Mouse (Mus musculus): Measurements from ENCODE around the gene Eid3.
A peak's percentile ranks its signal among the peaks of the same experiment; 100 is the strongest.

Eid3 gene

GRCm38 (mm10) chr10:82866356-82866755, at the start of gene Eid3:
TSS of gene Eid3 (plus strand) at chr10:82866626.
- no peak for DNase-seq (ENCODE audit: low spot score in 2 of 2)

GRCm38 (mm10) chr10:82817514-82817913, 48.9 kb upstream of the Eid3 start:
- DNase-seq (ENCODE audit: low spot score in 2 of 2), result no peak

- DNase-seq (ENCODE audit: low spot score in 2 of 2), result no peak
These were observed 48.5 kb upstream of the Eid3 start for GRCm38 (mm10) chr10:82817936-82818335.

GRCm38 (mm10) chr10:82818661-82819060, 47.8 kb upstream of the Eid3 start:
- no peak for DNase-seq (ENCODE audit: low spot score in 2 of 2)

GRCm38 (mm10) chr10:82823108-82823778, 43.2 kb upstream of the Eid3 start:
- DNase-seq (ENCODE audit: low spot score in 2 of 2), result no peak

- no peak for DNase-seq (ENCODE audit: low spot score in 2 of 2)
These were observed 42.6 kb upstream of the Eid3 start for GRCm38 (mm10) chr10:82823779-82824177.

- no peak for DNase-seq (ENCODE audit: low spot score in 2 of 2)
These were observed 41.9 kb upstream of the Eid3 start for GRCm38 (mm10) chr10:82824541-82824940.

- DNase-seq (ENCODE audit: low spot score in 2 of 2), result peak in 1 of 2 experiments; percentile 31
These were observed 39.9 kb upstream of the Eid3 start for GRCm38 (mm10) chr10:82826516-82826915.

GRCm38 (mm10) chr10:82833926-82834325, 32.5 kb upstream of the Eid3 start, which contains the start of gene Txnrd1:
TSS of gene Txnrd1 (plus strand) at chr10:82833951.
- no peak for DNase-seq (ENCODE audit: low spot score in 2 of 2)

GRCm38 (mm10) chr10:82835898-82836297, 30.5 kb upstream of the Eid3 start:
- no peak for DNase-seq (ENCODE audit: low spot score in 2 of 2)

GRCm38 (mm10) chr10:82838390-82838789, 28.0 kb upstream of the Eid3 start:
- no peak for DNase-seq (ENCODE audit: low spot score in 2 of 2)

- no peak for DNase-seq (ENCODE audit: low spot score in 2 of 2)
These were observed 22.3 kb upstream of the Eid3 start for GRCm38 (mm10) chr10:82844090-82844489.

GRCm38 (mm10) chr10:82844731-82845130, 21.7 kb upstream of the Eid3 start:
- DNase-seq (ENCODE audit: low spot score in 2 of 2), result no peak

- no peak for DNase-seq (ENCODE audit: low spot score in 2 of 2)
These were observed 18.5 kb upstream of the Eid3 start for GRCm38 (mm10) chr10:82847821-82848459.

GRCm38 (mm10) chr10:82849686-82850353, 16.6 kb upstream of the Eid3 start:
- DNase-seq (ENCODE audit: low spot score in 2 of 2), result no peak

GRCm38 (mm10) chr10:82850354-82850752, 16.1 kb upstream of the Eid3 start:
- DNase-seq (ENCODE audit: low spot score in 2 of 2), result no peak

- no peak for DNase-seq (ENCODE audit: low spot score in 2 of 2)
These were observed 14.7 kb upstream of the Eid3 start for GRCm38 (mm10) chr10:82851751-82852150.

GRCm38 (mm10) chr10:82858032-82858680, 8.3 kb upstream of the Eid3 start:
- no peak for DNase-seq (ENCODE audit: low spot score in 2 of 2)

GRCm38 (mm10) chr10:82858691-82859532, 7.5 kb upstream of the Eid3 start:
- peak; percentile 87 to 94 for DNase-seq (ENCODE audit: low spot score in 2 of 2)

GRCm38 (mm10) chr10:82859533-82859915, 6.9 kb upstream of the Eid3 start:
- DNase-seq (ENCODE audit: low spot score in 2 of 2), result no peak

GRCm38 (mm10) chr10:82860181-82860928, 6.1 kb upstream of the Eid3 start:
- peak in 1 of 2 experiments; percentile 42 for DNase-seq (ENCODE audit: low spot score in 2 of 2)

All from left cerebral cortex, adult 9 months (tissue).